Mouse (Mus musculus) kidney, embryonic 14.5 days (tissue): Measurements from ENCODE around the gene Malrd1. TPM values are rescaled to one million over a fixed set of nuclear protein-coding genes. Genes with fewer than 3 reads are reported as not detected.

Source experiments
- ATAC-seq: fragments of 200-750 bp; cut with Nextera tagmentation; 2 replicates; pipeline ENCODE4 v1.8.0; 2017; ENCODE audit warnings: moderate number of reproducible peaks, mild to moderate bottlenecking, moderate TSS enrichment, moderate library complexity; ENCODE audit not compliant: low FRiP score, low TSS enrichment
- H3K27ac ChIP-seq: fragments of 300-500 bp; sonication (generic); 2 replicates; pipeline ENCODE4 v1.5.1; 2014; ENCODE audit warnings: low read depth, mild to moderate bottlenecking, low read length, moderate library complexity, mixed read lengths
- H3K27me3 ChIP-seq: fragments of 300-500 bp; sonication (generic); 2 replicates; pipeline ENCODE4 v1.6.1; 2014; ENCODE audit warnings: mild to moderate bottlenecking, low read length; ENCODE audit not compliant: control insufficient read depth, insufficient read depth
- H3K36me3 ChIP-seq: fragments of 300-500 bp; sonication (generic); 2 replicates; pipeline ENCODE4 v1.6.1; 2014; ENCODE audit warnings: low read length, mixed read lengths; ENCODE audit not compliant: control insufficient read depth, insufficient read depth
- H3K4me1 ChIP-seq: fragments of 300-500 bp; sonication (generic); 2 replicates; pipeline ENCODE4 v1.6.1; 2014; ENCODE audit warnings: low read length, mixed read lengths; ENCODE audit not compliant: control insufficient read depth, insufficient read depth
- H3K4me2 ChIP-seq: fragments of 300-500 bp; sonication (generic); replicated peaks from 2 replicates; pipeline ENCODE4 v1.6.1; 2014; ENCODE audit warnings: low read depth, mild to moderate bottlenecking, low read length
- H3K4me3 ChIP-seq: fragments of 300-500 bp; sonication (generic); 2 replicates; pipeline ENCODE4 v1.5.1; 2014; ENCODE audit warnings: mild to moderate bottlenecking, low read length
- H3K9ac ChIP-seq: fragments of 300-500 bp; sonication (generic); 2 replicates; pipeline ENCODE4 v1.6.1; 2014; ENCODE audit warnings: low read depth, mild to moderate bottlenecking, low read length, moderate library complexity
- H3K9me3 ChIP-seq: fragments of 300-500 bp; sonication (generic); 2 replicates; pipeline ENCODE4 v1.6.1; 2016; ENCODE audit warnings: low read length; ENCODE audit not compliant: control insufficient read depth
- WGBS: fragments of 180-500 bp; shearing (Covaris S2); extraction: QIAGEN DNeasy Blood & Tissue Kit; methylation state at CpG from one replicate; pipeline ENCODE4 v1.1.7; 2014; 5-methylcytosine and 5-hydroxymethylcytosine counted together
- polyA plus RNA-seq: library from polyadenylated mRNA; unstranded; fragments of >200 nt; fragmentation: Nextera tagmentation; extraction: Ambion mirVana; gene quantifications from 2 replicates; pipeline ENCODE4 v1.2.1, GENCODE M21; 2014

Malrd1 gene
- polyA plus RNA-seq, 1 experiment from 2014 or later: 0.58 TPM

DNA sequence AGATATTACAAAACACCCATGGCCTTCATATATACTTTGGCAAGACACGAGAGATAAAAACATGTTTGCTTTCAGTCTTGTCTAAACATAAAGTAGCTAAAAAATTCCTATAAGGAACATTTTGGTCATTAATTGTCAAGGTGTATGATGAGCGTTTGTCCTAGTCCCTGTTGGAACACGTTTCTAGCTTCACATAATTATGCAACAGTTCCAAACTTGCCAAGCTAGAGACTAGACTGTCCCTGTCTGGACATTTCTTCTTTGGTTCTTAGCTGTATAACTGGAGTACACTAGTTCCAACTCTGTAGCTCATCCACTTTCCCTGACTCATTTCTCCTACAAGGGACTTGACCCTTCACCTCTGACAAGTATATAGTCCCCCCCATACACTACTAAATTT is 687.8 kb downstream of the Malrd1 start:
- no peaks in the 10 kb centered on the region for H3K4me1 ChIP-seq
- H3K9ac ChIP-seq: no peak overlapping the region
- ATAC-seq: no peak
- no peaks in the 10 kb centered on the region for H3K36me3 ChIP-seq
- H3K4me2 ChIP-seq: no peak overlapping the region
- H3K4me3 ChIP-seq: no peak overlapping the region
- no peak overlapping the region for H3K27ac ChIP-seq
- H3K9me3 ChIP-seq: no peaks in the 10 kb centered on the region
- 92% methylated on average over 3 of the region's 3 CpGs for WGBS
- H3K27me3 ChIP-seq: no peaks in the 10 kb centered on the region

DNA sequence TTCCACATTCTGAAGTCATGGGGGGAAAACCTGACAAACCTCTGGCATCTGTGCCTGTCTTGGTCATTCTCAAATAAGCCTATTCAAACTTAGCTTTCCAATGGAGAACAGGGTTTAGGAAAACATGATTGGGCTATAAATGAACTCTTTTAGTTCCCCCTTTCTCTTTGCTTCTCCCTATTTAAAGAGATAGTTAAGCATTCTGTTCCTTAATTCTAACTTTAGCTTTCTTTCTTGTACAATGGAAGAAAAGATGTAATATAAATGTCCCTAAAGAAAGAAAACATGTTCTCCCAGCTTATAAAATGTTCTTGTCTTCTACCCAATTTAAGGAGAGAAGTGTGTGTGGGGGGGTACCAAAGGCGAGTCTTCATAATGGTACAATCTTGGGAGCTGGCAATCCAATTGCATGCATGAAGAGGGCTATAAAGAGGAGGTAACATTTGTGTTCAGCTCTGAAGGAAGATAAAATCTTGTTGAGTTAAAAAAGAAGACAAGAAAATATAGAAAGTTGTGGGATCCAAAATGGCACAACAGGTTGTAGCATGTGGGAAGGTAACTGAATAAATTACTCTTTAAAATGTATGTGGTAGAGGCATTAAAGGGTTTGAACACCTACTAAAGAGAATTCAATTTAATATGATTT is 702.0 kb downstream of the Malrd1 start:
- no peak for ATAC-seq
- no peak overlapping the region for H3K9ac ChIP-seq
- no peak overlapping the region for H3K4me2 ChIP-seq
- no peaks in the 10 kb centered on the region for H3K4me1 ChIP-seq
- H3K9me3 ChIP-seq: no peaks in the 10 kb centered on the region
- H3K36me3 ChIP-seq: no peaks in the 10 kb centered on the region
- WGBS: 86% methylated on average over 1 of the region's 1 CpGs
- H3K4me3 ChIP-seq: no peak overlapping the region
- no peak overlapping the region for H3K27ac ChIP-seq
- no peaks in the 10 kb centered on the region for H3K27me3 ChIP-seq

GRCm38 (mm10) chr2:16240861-16241260 is 714.6 kb downstream of the Malrd1 start:
- no peak overlapping the region for H3K9ac ChIP-seq
- H3K27ac ChIP-seq: no peak overlapping the region
- H3K36me3 ChIP-seq: no peaks in the 10 kb centered on the region
- no peaks in the 10 kb centered on the region for H3K9me3 ChIP-seq
- no peaks in the 10 kb centered on the region for H3K27me3 ChIP-seq
- no peak for ATAC-seq
- H3K4me2 ChIP-seq: no peak overlapping the region
- no peaks in the 10 kb centered on the region for H3K4me1 ChIP-seq
- 55% methylated on average over 1 of the region's 1 CpGs for WGBS
- no peak overlapping the region for H3K4me3 ChIP-seq

DNA sequence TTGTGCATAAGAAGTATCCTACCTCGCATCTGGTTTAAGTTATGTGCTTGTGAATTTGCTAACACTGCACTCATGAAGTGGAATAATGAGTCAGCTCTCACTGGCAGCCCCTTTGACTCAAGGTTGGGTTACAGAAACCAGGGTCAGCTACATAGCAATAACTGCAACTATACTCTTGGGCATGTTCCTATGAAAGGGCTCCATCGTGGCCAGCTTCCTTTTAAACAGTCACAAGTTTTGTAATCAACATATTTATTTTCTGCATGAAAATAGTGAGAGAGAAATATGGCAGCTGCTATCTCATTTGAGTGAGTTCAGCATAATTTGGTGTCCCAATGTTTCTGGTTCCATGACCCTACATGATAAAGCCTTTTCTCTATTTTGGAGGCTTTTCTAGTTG is 716.8 kb downstream of the Malrd1 start:
- no peak for ATAC-seq

DNA sequence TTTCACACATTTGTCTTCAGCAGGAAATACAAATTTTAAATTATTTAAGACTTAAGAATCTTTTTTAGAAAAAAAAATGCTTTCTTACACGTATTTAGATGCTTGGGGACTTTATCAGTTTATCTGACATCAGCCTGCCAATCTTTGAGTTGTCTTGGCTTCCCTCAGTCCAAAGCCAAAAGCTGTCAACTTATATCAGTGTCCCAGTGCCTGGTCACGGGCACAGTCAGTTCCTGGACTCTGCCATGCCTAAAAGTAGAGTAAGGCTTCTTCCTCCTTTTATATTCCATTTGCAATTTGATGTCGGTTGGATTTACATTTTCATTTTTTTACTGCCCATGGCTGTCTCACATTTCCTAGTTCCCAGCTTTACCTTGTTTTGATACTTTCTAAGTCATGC is 722.6 kb downstream of the Malrd1 start:
- WGBS: 65% methylated on average over 3 of the region's 3 CpGs
- Histone ChIP-seq H3K9ac (no peak overlapping the region), H3K27ac (no peak overlapping the region), H3K4me1 (no peaks in the 10 kb centered on the region), H3K4me3 (no peak overlapping the region), H3K36me3 (no peaks in the 10 kb centered on the region), H3K4me2 (no peak overlapping the region), H3K27me3 (no peaks in the 10 kb centered on the region), H3K9me3 (no peaks in the 10 kb centered on the region)
- ATAC-seq: no peak

More for the DNA sequence above, 716.8 kb downstream of the Malrd1 start:
- Histone ChIP-seq H3K4me1 (no peaks in the 10 kb centered on the region), H3K27me3 (no peaks in the 10 kb centered on the region), H3K27ac (no peak overlapping the region), H3K4me2 (no peak overlapping the region), H3K9ac (no peak overlapping the region), H3K4me3 (no peak overlapping the region), H3K9me3 (no peaks in the 10 kb centered on the region), H3K36me3 (no peaks in the 10 kb centered on the region)
- WGBS: 70% methylated on average over 2 of the region's 2 CpGs

GRCm38 (mm10) chr2:16252274-16252673 is 726.0 kb downstream of the Malrd1 start:
- H3K36me3 ChIP-seq: no peaks in the 10 kb centered on the region
- H3K4me1 ChIP-seq: no peaks in the 10 kb centered on the region
- H3K27ac ChIP-seq: no peak overlapping the region
- no peak overlapping the region for H3K4me2 ChIP-seq
- no peak for ATAC-seq
- H3K27me3 ChIP-seq: no peaks in the 10 kb centered on the region
- H3K9ac ChIP-seq: no peak overlapping the region
- no peak overlapping the region for H3K4me3 ChIP-seq
- WGBS: 79% methylated on average over 1 of the region's 1 CpGs
- H3K9me3 ChIP-seq: no peaks in the 10 kb centered on the region
